Mouse (Mus musculus) yolk sac, embryonic 10.5 days (tissue): ENCODE data around the gene Tmprss9.
"Not testable (repeated sequence)": the region's sequence is repeated elsewhere in the genome, so short reads cannot be mapped to it uniquely, and the experiment has no call there.

Experiments
- DNase-seq: peaks from one replicate; pipeline ENCODE4 v3.0.0-alpha.2; 2017; ENCODE audit warnings: low spot score

Tmprss9 gene

DNA sequence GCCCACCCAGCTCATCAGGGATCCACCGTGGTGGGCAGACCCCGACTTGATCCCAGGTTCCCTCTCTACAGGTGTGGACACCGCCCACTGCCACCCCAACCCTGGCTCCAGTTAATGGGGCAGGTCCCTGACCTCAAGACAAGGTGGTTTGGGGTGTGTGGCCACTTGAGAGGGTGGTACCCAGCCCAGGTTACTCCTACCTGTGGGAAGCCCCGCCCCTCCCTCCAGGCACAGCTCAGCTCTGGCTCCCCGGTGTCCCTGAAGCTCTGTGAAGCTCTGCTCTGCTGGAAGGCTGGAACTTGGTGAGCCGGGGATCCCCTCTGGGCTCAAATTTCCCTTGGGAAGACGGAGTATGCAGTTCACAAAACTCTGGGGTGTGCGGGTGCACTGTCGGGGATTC lies at the start of gene Tmprss9:
Tmprss9 (plus strand) TSS at position 268 of the 400 bp plus-strand sequence.
- DNase-seq: no peak

DNA sequence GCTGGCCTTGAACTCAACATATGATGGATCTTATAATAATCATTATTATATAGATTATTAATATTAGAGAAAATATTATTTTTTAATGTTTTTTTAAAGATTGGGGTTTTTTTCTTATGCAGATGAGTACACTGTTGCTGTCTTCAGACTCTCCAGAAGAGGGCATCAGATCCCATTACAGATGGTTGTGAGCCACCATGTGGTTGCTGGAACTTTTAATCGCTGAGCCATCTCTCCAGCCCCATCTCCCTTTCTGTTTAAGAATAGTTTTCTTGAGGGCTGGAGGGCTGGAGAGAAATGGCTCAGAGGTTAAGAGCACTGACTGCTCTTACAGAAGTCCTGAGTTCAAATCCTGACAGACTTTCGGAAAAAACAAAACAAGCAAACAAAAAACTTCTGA lies 49.7 kb upstream of the Tmprss9 start:
- no peak for DNase-seq

DNA sequence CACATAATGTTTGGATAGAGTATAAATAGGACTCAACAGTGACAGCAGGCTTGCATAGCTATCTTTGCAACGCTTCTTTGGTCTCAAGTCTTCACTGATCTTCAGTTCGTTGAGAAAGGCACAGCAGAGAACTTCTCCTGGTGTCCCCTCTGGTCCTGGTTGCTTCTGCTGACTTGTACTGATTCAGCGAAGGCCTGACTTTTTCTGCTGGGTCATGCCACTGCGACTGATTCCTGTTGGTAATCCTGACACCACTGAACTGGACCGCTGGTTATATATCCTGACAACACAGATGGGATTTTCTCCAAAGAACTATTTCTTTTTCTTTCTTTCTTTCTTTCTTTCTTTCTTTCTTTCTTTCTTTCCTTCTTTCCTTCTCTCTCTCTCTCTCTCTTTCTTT lies 49.1 kb upstream of the Tmprss9 start:
- DNase-seq: no peak

DNA sequence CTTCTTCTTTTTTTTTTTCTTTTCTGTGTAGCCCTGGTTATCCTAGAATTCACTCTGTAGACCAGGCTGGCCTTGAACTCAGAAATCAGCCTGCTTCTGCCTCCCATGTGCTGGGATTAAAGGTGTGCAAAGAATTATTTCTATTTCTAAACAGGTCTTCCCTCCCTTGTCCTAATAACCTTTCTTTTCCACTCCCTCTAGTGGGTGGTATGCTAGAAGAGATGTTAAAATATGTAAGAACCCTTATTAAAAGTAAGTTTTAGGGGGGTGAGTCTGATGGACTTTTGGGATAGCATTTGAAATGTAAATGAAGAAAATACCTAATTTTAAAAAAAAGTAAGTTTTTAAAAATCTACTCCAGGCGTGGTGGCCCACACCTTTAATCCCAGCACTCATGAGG lies 48.3 kb upstream of the Tmprss9 start:
- no peak for DNase-seq

DNA sequence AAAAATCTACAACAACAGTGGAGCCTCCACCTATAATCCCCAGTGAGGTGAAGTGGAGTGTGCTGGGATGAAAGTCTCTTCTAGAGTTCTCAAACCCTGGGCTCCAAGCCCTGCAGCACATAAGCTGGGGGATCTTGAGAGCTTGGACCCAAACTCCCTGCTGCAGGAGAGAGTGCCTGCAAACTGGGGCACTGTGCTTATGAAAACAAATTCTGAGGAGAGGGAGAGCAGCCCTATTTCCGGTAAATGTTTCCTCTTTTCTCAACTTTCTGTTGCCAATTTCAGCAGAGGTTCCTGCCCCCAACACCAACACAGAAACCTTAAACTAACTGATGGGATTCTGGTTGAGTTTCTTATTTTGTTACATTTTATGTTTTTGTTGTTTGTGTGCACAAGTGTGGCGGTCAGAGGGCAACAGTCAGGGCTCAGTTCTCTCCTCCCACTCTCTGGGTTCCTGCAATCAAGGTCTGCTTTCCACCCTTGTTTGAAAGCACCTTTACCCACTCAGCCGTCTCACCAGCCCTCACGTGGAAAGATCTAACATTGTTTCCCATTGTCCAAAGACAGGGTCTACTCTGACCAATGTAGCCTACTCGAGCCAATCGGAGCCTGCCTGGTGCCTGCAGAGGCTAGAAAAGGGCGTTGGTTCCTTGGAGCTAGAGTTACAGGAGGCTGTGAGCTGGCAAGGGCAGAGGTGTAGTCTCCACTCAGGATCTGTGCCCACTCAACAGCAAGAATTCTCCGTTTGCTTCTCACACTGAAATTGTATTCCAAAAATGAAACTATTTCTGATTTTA lies 47.6 kb upstream of the Tmprss9 start:
- no peak for DNase-seq

DNA sequence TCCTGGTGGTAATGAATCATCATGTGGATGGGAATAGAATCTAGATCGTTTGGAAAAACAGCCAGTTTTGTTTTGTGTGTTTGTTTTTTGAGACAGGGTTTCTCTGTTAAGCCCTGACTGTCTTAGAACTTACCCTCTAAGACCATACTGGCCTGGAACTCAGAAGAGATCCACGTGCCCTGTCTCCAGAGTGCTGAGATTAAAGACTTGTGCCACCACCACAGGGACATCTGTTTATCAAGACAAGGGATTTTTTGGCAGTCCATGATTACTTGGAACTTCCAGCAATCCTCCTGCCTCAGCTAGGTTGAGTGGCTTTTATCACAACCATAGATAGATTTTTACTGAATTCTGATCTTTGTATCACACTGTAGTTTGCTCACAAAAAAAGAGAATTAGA lies 46.8 kb upstream of the Tmprss9 start:
- DNase-seq: no peak

DNA sequence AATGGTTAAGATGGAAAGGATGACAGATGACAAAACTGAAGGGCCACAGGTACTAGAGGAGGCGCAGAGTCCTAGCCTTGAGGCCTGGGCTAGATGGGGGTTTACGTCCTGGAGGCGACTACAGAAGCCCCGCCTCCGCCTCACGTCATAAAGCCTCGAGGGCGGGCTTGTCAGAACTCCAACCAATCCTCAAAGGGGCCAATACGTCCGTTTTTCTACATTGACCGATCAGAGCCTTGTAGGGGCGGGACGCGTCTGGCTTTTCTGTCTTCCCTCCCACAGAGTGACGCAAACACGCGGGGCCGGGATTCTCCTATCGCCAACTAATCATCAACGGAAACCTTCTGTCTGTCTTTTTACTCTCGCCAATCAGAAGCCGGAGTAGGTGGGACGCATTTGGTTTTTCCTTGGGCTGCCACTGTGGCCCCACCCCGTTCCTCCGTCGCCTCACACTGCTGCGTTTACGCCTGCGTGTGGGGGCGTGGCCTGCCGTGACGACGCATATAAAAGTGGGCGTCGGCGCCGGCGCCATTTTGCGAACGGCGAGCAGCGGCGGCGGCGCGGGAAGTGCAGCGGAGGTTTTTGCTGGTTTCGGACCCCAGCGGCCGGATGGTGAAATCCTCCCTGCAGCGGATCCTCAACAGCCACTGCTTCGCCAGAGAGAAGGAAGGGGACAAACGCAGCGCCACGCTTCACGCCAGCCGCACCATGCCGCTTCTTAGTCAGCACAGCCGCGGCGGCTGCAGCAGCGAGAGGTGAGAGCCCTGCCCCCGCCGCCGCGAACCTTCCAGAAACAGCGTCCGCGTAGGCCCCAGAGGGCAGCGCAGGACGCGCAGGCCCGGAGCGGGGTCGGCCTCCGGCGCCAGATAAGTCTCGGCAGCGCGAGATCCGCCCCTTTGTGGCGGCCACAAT lies 45.2 kb upstream of the Tmprss9 start, which contains the start of gene Oaz1:
Oaz1 (plus strand) TSS at position 506 of the 912 bp plus-strand sequence.
- DNase-seq: peak; percentile 100

DNA sequence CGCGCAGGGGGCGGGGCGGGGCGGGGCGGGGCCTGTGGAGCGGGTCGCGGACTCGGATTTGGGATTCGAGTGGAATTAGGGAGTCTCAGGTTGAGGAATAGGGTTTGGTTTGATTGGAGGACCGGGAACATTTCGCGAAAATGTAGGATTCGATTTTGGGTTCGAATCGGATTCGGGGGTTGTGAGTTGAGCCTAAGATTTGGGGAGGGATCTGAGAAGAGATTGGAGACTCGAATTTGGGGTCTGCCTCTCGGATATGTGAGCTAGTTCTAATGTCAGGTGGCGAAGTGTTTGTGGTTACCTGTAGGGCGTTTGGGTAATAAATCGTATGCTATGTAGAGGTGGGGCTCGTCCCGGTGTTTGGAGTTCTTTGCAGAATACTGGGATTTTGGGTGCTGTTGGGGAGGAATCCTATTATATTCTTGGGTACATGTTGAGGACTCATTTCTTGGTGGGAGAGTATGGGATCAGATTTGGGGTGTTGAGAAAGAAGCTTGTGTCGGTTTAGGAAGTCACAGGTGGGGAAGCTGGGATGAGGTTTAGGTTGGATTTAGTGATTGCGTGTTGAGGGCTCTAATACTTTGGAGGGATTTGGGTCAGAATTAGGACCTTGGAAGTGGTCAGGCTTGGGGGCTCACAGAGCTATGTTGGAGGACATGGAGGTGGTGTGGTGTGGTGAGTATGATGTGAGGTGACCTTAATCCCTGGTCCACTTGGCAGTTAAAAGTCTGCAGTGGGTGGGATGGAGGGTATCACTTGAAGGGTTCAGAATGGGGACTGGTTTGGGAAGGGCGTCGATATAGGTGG lies 44.4 kb upstream of the Tmprss9 start:
- no peak for DNase-seq

DNA sequence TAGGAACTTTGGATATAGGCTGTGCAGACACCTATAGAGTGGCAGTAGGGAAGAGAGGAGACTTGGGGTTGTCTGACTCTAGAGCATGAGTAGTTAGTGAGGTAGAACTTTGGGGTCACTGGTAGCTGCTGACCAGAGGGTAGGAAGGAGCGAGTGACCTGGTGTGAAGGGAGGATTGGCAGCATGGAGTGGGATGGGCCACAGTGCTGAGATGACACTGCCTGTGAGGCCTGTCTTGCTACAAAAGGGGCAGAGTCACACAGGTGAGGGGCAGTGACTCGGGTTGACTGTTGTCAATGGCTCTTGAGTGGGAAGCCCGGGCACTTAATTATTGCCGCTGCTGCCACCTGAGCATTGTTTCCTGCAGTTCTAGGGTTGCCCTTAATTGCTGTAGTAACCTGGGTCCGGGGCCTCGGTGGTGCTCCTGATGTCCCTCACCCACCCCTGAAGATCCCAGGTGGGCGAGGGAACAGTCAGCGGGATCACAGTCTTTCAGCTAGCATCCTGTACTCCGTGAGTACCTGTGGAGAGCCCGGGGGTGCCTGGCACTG lies 43.7 kb upstream of the Tmprss9 start:
- DNase-seq: no peak

DNA sequence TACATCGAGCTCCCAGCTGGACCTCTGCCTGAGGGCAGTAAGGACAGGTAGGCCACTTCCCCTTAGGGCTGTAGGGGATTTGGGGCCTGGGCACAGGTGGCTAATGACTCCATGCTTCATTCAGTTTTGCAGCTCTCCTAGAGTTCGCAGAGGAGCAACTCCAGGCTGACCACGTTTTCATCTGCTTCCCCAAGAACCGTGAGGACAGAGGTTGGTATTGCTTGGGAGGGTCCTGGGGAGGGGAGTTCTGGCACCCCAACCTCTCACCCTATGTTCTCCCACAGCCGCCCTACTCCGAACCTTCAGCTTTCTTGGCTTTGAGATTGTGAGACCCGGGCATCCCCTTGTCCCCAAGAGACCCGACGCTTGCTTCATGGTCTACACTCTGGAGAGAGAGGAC lies 43.1 kb upstream of the Tmprss9 start:
- not testable (repeated sequence) for DNase-seq

DNA sequence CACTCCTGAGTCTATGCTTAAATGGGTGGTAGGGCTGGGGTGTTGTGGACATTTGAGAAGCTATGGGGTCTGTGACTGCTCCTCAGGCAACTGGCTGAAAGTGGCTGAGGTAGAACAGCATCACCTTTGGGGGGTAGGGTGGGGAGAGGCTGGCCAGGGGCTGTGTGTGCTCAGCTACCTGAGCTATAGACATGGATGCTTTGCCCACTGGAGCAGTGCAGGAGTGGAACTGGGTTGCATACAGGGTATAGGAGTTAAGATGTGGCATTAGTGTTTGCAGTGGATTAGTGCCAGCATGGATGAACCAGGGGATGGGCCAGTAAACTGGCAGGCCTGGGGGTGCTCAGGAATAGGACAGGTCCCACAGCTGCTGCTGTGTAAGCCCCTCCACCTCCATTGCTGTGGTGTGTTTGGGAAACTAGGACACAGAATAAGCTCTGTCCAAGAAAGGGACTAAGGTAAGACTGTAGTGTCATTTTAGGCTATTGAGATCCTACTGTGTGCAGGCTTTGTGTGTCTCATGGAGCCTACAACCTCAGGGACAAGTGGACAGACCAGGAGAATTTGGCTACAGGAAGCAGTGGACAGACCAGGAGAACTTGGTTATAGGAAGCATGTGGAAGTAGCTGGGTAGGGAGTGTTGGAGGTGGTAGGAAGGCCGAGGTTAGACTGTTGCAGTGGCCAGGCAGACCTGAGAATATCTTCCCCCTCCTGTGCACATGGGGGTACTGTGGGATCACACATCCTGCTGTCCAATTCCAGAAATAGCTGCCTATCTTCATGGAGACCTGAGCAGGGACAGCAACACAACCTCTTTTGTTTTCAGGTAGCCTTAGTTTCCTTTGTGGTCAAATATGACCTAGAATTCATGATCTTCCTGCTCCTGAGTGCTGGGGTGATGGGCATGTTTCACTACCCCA lies 42.0 kb upstream of the Tmprss9 start:
- no peak for DNase-seq

DNA sequence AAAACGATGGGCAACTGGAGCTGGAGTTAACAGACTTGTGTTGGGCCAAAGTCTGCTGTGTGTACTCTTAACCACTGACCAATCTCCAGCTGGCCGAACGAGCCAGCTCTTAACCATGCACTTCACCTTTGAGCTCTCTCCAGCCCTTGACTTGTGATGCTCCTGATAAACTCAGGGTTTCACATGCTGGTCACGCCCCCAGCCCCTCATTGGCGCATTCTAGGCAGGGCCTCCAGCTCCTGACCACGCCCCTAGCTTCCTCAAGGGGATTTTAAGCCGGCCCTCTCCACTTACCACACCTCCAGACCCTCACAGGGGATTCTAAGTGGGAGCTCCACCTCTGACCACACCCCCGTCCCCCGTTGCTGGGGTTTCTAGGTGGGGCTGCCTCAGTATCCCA lies 40.5 kb upstream of the Tmprss9 start:
- DNase-seq: peak; percentile 88

DNA sequence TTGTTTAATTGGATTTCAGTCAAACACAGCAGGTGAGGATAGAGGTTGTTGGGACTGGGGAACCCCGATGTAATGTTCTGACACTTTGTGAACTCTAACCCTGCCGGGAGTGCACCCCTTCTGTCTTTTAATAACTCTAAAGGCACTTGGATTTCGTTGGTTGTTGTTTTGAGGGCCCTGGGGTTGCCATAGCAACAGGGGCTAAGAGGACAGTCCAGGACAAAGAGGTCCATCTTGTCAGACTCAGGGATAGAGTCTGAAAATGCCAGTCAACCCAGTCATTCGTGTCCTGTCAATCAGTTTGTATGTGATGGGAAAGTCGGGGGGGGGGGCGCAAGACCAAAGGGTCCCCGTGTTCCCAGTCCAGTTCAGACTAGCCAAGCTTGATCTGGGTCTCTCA lies 38.8 kb upstream of the Tmprss9 start:
- no peak for DNase-seq

DNA sequence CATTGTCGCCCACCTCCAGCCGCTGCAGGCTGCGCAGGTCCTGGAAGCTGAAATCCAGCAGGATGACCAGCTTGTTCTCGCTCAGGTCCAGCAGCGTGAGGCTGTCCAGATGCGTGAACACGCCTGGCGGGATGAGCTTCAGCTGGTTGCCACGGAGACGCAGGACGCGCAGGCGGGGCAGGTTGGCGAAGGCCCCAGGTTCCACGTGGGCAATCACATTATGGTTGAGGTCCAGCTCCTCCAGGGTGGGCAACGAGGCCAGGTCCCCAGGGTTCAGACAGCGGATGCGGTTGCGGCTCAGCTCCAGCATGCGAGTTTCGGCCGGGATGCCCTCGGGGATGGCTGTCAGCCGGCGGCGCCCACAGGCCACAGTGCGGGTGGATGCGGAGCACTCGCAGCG lies 36.0 kb upstream of the Tmprss9 start:
- no peak for DNase-seq

DNA sequence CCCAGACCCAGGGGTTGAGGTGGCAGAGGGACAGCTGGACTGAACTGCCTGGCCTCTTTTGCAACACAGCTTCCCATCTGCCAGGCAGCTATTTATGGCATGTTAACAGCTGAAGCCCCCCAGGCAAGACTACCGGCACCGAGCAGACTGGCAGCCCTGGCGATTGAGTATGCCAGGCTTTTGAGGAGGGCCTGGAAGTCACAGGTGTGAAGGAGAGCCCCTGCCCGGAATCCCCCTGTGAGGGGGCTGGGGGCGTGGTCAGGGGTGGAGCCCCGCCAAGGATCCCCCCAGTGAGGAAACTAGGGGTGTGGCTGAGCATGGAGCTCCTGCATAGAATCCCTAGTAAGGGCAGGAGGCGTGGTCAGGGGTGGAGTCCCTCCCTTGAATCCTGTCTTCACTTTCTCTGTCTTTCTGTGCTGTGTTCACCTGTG lies 34.7 kb upstream of the Tmprss9 start:
- DNase-seq: no peak

DNA sequence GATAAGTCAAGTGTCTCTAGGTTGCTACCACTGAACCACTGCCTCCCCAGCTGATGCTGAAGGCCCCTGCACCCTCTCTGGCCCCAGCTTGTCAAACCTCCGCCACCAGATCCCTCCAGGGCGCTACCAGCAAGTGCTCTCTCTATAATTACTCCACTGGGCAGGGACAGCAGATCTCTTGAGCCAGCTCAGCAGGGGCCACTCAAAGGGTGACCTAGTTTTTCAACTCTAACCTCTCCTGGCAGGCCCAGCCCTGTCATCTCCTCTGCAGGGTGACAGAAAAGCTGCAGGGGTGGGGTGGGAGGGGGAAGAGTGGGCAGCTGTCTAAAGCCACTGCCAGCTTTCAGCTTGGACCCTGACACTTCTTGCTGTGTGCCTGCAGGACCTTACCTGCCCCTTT lies 33.8 kb upstream of the Tmprss9 start:
- DNase-seq: no peak

DNA sequence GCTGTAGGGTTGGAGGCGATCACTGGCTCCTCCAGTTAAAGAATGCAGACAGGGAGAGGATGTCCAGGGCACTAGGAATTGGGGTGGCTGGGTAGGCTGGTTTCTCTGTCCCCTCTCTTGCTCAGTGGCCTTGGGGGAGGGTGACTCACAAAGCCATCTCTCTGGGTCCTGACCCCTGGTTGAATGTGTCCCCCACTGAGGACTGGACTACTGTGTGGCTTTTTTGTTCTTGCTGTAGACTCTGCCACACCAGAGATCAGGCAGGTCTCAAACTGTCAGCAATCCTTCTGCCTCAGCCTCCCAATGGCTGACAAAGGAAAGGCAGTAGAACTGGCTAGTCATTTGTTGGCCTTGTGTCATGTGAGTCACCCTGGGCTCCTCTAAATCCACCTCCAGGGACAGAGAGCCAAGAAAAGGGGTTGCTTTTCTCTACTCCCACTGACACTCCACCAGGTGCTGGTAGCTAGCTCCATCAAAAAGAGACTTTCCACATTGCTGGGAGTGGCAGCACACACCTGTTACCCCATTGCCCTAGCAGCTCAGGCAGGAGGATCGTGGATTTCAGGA lies 33.2 kb upstream of the Tmprss9 start:
- DNase-seq: no peak

DNA sequence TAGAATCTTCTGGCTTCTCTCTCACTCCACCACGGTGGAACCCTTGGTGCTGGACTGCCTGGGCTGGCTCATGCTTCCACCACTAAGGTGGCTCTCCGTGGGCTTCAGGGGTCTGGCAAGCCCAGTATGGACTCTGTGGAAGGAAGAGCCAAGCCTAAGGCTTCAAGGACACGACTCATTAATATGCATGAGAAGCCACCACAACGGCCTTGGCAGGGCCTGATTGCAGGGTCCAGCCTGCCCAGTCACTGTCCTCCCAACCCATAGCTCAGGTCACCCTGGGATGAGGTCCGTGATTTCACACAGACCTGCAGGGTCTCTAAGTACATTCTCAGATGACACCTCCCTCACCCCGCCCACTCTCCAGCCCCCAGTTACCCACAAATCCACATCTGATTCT lies 31.8 kb upstream of the Tmprss9 start:
- DNase-seq: no peak

DNA sequence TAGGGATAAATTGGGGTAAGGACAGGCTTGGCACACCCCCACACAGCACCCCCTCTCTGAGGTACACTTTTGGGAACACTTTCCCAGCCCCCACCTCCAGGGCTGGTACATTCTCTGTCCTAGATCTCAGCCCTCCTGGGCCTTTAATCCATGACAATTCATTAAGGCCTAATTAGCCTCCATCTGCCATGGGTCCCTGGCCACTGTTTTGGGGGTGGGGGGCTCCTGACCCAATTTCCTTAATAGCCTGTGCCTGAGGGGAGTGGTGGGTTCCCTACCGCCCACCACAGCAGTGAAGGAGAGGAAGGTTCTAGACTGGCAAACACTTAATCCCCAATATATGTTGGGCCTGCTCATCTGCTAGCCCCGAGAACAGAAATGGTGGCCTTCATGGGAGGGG lies 30.0 kb upstream of the Tmprss9 start:
- DNase-seq: no peak

DNA sequence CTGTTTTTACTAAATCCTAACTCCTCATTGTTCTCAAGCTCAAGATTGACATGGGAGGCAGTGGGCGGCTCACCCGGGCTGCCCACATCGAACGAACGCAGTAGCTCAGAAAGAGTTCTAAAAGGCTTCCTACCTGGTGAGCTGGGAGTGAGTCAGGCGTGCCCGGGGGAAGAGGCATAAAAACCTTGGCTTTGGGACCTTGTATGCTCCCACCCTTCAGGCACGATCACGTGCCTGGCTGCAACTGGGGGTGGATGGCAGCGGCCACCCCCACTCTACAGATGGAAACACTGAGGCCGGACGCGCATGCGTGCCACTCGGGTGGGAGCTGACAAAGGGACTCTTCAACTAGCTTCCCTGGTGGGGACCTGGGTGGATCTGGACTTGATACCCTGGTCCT lies 29.3 kb upstream of the Tmprss9 start:
- DNase-seq: no peak
